Mouse (Mus musculus): ENCODE measurements around the gene Rbm38.

- no peak for TF ChIP-seq CTCF (IDR thresholded peaks at IDR 0.05; ENCODE audit: extremely low read depth, insufficient read length, insufficient replicate concordance, low read depth, low read length)
- no peak for TF ChIP-seq POLR2A (IDR thresholded peaks at IDR 0.05; ENCODE audit: low read depth, low read length)
Measured at GRCm38 (mm10) chr2:173046582-173047297, 26.4 kb downstream of the Rbm38 start.
